Mouse (Mus musculus) left cerebral cortex, postnatal 25 days (tissue): Measurements from ENCODE around the gene Olfr412. TPM values are rescaled to one million over a fixed set of nuclear protein-coding genes. Genes with fewer than 3 reads are reported as not detected.
A peak's percentile ranks its signal among the peaks of the same experiment; 100 is the strongest.

Source experiments
- DNase-seq, 2 experiments: peaks; one replicate each; pipeline ENCODE4 v3.0.0; 2022; ENCODE audit warnings: low spot score in 2 of 2, mixed read lengths in 1 of 2
- intact Hi-C: fragments of 180-260 bp; cut with DNase I; formaldehyde crosslinking; loops from one replicate; pipeline ENCODE4 v1.15.1; 2025
- total RNA-seq, 2 experiments: library from RNA; stranded (reverse); gene quantifications; 2 replicates each; pipeline ENCODE4 v1.2.3; 2021

Gene Olfr412
- not detected for total RNA-seq

GRCm38 (mm10) chr11:74361769-74362168, at the start of gene Olfr412:
Gene Olfr412 (plus strand): TSS chr11:74362069.
- intact Hi-C loops, result no loop called here
- DNase-seq, result no peak

DNA sequence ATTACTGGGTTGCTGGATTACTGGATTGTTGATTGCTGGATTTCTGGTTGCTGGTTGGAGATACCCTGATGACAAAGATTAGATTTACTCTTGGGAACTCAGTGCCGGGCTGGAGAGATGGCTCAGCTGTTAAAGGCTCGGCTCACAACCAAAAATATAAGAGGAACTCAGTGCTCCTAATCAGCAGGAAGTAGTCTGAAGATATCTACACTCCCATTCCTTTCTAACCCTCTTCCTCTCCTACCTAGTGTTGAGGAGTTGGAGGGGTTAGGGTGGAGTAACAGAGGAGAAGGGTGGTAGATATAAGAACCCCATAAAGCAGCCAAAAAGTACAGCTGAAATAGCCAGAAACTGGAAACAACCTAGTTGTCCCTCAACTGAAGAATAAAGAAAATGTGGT, 35.8 kb upstream of the Olfr412 start:
- DNase-seq, result no peak
- intact Hi-C loops, result no loop called here

DNA sequence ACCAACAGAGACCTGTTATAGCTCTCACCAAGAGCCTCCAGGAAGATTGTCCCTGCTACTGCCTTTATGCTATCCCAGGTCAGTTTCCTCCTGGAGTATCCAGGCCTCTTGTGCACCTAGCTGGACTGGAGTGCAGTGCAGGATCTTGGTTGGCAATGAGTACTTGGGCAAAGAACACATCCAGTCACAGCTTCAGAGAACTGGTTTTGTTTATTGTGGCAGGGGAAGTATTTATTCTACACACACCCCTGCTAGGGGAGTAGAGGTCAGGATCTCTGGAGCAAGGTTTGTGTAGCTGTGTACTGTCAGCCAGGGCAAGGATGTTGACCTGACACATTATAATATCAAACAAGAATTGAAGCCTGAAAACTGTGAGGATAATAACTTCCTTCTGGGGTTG, 33.1 kb upstream of the Olfr412 start:
- intact Hi-C loops, result no loop called here
- no peak for DNase-seq

- intact Hi-C loops, result no loop called here
- DNase-seq, result no peak
Observed at GRCm38 (mm10) chr11:74337931-74338330, 23.9 kb upstream of the Olfr412 start, which contains the start of gene Olfr410. Gene Olfr410 (minus strand): TSS chr11:74338031.

GRCm38 (mm10) chr11:74352550-74352949, 9.3 kb upstream of the Olfr412 start, which contains the start of gene Olfr411:
Gene Olfr411 (minus strand): TSS chr11:74352650.
- intact Hi-C loops, result no loop called here
- DNase-seq, result no peak

DNA sequence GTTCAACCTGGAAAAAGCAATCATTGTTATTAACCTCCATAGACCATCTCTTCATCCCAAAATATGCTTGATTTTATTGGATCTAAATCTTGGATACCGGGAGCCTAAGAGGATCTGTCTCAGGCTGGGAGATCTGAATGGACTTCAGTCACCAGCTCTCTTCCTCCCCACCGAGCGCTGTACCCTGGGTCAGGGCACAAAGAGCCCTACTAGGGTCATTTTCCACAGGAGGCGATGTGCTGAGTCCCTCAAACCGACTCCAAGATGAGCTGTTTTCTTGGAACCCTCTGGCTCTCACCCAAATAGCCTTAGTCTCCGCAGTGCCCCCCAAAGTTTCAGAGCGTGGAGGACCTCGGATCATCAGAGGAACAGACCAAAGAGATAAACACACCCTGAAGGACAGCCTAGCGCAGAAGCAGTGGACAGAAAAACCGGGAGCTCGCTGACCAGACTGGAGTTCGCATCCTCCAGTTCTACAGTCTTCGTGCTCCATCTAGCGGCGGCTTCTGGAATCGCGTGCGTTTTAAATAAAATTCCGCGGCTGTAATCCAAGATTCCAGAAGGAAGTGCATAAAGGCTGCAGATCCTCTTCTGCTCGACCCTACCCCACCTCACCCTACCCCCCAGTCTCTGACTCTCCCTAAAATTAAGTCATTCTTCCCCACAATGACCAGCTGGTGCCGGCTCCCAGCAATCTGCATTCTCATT, 9.7 kb downstream of the Olfr412 start:
- DNase-seq, result peak; percentile 78 to 87
- intact Hi-C loops, result loop anchor here (1.0 to 5.0 kb wide), 2 partner anchors 1233 to 1299 kb away; partner anchors contain the start of gene Haspin

DNA sequence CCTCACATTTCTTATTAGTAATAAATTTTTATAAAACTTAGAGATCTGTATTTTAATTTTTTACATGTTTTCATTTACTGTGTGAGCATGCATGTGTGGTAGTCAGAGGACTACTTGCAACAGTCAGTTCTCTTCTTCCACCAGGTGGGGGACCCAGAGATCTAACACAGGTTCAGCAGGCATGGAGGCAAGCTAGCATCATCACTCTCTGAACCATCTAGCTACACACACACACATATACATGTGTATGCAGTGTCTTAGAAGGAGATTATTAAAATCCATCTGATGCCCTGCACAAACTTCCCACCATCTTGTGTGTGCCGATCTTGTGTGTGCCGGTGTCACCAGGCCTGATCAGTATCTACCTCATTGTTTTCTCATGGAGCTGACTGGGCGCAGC, 15.0 kb downstream of the Olfr412 start:
- peak; percentile 76 to 85 for DNase-seq

GRCm38 (mm10) chr11:74379166-74379873, 17.5 kb downstream of the Olfr412 start:
- DNase-seq, result no peak
- intact Hi-C loops, result loop anchor here (5.0 kb wide), 1 partner anchor 168 kb away; no protein-coding TSS in a partner anchor

More for the DNA sequence above, 15.0 kb downstream of the Olfr412 start:
- intact Hi-C loops, result loop anchor here (2.0 to 5.0 kb wide), 2 partner anchors 150 to 170 kb away; no protein-coding TSS in a partner anchor

- intact Hi-C loops, result no loop called here
- no peak for DNase-seq
Observed at GRCm38 (mm10) chr11:74385674-74386073, 23.8 kb downstream of the Olfr412 start.

- DNase-seq, result no peak
- intact Hi-C loops, result no loop called here
Observed at GRCm38 (mm10) chr11:74387203-74387602, 25.3 kb downstream of the Olfr412 start.

- intact Hi-C loops, result loop anchor here (5.0 kb wide), 1 partner anchor 130 kb away; no protein-coding TSS in a partner anchor
- no peak for DNase-seq
Observed at GRCm38 (mm10) chr11:74391899-74392298, 30.0 kb downstream of the Olfr412 start.

DNA sequence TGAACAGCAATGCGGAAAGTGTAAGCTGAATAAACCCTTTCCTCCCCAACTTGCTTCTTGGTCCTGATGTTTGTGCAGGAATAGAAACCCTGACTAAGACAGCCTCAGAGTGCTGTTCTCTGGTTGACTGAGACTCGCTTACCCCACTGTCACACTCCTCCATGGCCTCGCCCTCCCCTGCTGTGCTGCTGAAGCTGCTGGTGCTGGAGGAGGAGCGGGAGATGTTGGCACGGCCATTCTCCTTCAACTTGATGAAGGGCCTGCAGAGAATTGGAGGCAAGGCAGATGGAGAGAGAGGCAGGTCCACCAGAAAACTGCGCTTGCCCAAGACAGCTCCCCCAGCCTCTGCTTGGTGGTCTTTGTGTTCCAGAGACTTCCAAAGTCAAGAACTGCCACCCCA, 31.0 kb downstream of the Olfr412 start:
- intact Hi-C loops, result loop anchor here (5.0 kb wide), 1 partner anchor 129 kb away; no protein-coding TSS in a partner anchor

GRCm38 (mm10) chr11:74393489-74393888, 31.6 kb downstream of the Olfr412 start:
- DNase-seq, result no peak
- intact Hi-C loops, result loop anchor here (5.0 kb wide), 1 partner anchor 129 kb away; no protein-coding TSS in a partner anchor

More for the DNA sequence above, 31.0 kb downstream of the Olfr412 start:
- DNase-seq, result peak in 1 of 2 experiments; percentile 25

DNA sequence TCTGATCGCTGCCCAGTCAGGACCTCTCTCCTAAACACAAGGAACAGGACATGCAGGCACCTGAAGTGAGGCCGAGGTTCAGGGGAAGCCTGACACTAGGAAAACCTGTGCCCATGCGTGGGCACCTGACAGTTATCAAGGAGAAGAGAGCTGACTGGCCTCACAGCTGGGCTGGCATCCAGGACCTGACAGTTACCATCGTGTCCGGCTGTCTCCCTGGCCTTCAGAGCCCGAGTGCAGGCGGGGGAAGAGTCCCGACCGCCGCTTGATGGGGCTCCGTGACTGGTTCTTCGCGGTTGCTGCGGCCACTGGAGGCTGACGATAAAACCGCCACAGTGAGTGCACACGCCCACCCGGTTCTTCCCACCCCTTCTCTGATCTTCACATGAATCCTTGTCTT, 33.7 kb downstream of the Olfr412 start:
- no peak for DNase-seq
- intact Hi-C loops, result no loop called here

GRCm38 (mm10) chr11:74402126-74402525, 40.3 kb downstream of the Olfr412 start:
- intact Hi-C loops, result no loop called here
- no peak for DNase-seq

DNA sequence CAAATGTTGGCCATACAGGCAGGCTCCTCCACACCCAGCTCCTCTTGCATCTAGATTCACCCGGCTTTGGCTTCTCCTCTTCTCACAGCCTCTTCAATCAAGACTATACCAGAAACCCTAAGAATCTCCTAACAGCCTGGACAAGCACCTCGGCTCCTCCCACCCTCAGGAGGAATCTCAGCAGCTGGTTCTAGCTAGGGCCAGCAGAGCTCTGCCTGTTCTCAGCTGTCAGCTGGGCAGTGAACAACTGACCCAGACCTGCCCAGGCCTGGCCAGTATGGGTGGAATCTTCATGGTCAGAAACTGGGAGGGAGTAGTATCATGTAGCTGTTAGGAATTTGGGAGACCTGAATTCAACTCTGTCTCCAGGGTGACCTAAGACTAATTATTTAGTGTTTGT, 42.3 kb downstream of the Olfr412 start:
- no peak for DNase-seq
- intact Hi-C loops, result no loop called here

DNA sequence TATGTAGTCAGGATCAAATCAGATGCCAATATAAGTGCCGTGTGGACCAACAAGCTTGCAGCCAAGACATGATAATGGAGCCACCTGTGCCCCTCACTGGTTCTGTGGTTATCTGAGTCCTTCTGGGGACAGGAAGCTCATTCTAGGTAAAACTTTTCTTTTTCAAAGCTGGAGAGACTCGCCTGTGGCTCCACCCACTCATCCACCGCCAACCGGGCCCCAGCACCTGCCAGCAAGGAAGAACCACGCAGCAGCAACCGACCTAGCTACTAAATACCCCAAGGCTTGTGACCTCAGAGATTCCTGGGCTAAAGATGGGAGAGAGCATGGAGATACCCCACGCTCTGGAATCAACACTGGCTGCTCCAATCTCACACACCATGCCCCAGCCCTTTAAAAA, 43.3 kb downstream of the Olfr412 start:
- intact Hi-C loops, result no loop called here
- DNase-seq, result no peak

GRCm38 (mm10) chr11:74408587-74409446, 46.9 kb downstream of the Olfr412 start:
- DNase-seq, result peak; percentile 85 to 93
- intact Hi-C loops, result no loop called here

GRCm38 (mm10) chr11:74409447-74409754, 47.5 kb downstream of the Olfr412 start:
- intact Hi-C loops, result no loop called here
- peak in 1 of 2 experiments; percentile 52 for DNase-seq

DNA sequence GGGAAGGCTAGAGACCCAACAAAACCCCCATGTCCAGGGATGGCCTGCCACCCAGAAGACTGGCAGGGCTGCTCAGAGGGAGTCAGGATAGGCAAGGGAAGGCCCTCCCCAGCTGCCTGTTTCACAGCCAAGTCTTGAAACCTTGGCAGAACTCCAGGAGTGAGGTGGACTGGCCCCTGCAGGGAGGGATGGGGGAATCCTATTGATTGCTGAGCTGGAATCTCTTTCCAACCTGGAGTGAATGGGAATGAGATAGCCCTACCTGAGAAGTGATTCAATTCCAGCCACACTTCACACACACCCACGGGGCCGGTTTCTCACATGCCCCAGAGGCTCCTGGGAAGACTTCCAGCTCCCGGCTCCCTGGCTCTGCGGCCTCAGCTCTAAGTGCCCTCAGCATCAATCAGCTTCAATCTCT, 47.9 kb downstream of the Olfr412 start:
- DNase-seq, result peak in 1 of 2 experiments; percentile 59
- intact Hi-C loops, result no loop called here
